Mouse (Mus musculus): ENCODE measurements around the gene Selenof. TPM values are rescaled to one million over a fixed set of nuclear protein-coding genes. Genes with fewer than 3 reads are reported as not detected.

Gene Selenof
- polyA plus RNA-seq, 1 experiment from 2014 or later, result 453 TPM

DNA sequence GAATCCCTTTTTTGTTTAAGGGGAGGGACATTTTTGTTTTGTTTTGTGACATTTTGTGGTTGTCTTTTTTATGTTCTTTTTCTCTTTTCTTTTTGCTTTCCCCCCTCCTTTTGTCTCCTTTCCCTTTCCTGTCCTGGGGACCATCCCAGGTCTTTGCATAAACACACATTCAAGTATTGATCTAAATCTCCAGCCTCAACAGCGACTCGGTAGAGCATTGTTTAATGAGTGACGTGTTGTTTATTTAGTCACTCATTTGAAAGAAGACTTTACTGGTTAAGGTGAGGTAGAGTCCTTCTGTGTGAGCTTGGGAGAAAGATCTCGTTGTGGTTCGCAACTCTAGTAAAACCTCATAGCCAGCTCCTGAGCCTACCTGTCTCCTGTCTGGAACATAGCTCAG, 13.7 kb downstream of the Selenof start:
- DNase-seq (ENCODE audit: low spot score) (no peak), ATAC-seq (ENCODE audit: low FRiP score) (no peak)
- WGBS, result 71% methylated on average over 5 of the region's 5 CpGs
- Histone ChIP-seq H3K4me3 (ENCODE audit: low read depth, low read length) (no peak overlapping the region), H3K4me2 (replicated peaks; ENCODE audit: low read depth, low read length) (no peak overlapping the region), H3K9ac (ENCODE audit: low read depth, low read length) (no peak overlapping the region), H3K9me3 (ENCODE audit: control insufficient read depth, low read length) (no peaks in the 10 kb centered on the region), H3K36me3 (ENCODE audit: control insufficient read depth, insufficient read depth, low read length) (peaks cover 7% of the 10 kb centered on the region), H3K27me3 (ENCODE audit: control insufficient read depth, insufficient read depth, low read length) (no peaks in the 10 kb centered on the region), H3K27ac (ENCODE audit: low read depth, low read length) (no peak overlapping the region), H3K4me1 (replicated peaks; ENCODE audit: control insufficient read depth, insufficient read depth, low read length) (no peaks in the 10 kb centered on the region)

GRCm38 (mm10) chr3:144584789-144585553, 14.9 kb downstream of the Selenof start:
- H3K4me1 ChIP-seq (replicated peaks; ENCODE audit: control insufficient read depth, insufficient read depth, low read length), result no peaks in the 10 kb centered on the region
- H3K36me3 ChIP-seq (ENCODE audit: control insufficient read depth, insufficient read depth, low read length), result peaks cover 7% of the 10 kb centered on the region
- H3K27ac ChIP-seq (ENCODE audit: low read depth, low read length), result no peak overlapping the region
- H3K27me3 ChIP-seq (ENCODE audit: control insufficient read depth, insufficient read depth, low read length), result no peaks in the 10 kb centered on the region
- H3K9me3 ChIP-seq (ENCODE audit: control insufficient read depth, low read length), result no peaks in the 10 kb centered on the region
- ATAC-seq (ENCODE audit: low FRiP score), result no peak
- DNase-seq (ENCODE audit: low spot score), result no peak
- H3K4me2 ChIP-seq (replicated peaks; ENCODE audit: low read depth, low read length), result no peak overlapping the region
- WGBS, result 91% methylated on average over 6 of the region's 6 CpGs
- H3K9ac ChIP-seq (ENCODE audit: low read depth, low read length), result no peak overlapping the region
- no peak overlapping the region for H3K4me3 ChIP-seq (ENCODE audit: low read depth, low read length)

GRCm38 (mm10) chr3:144586731-144587130, 16.6 kb downstream of the Selenof start:
- H3K9ac ChIP-seq (ENCODE audit: low read depth, low read length), result no peak overlapping the region
- WGBS, result 90% methylated on average over 7 of the region's 7 CpGs
- peaks cover 7% of the 10 kb centered on the region for H3K36me3 ChIP-seq (ENCODE audit: control insufficient read depth, insufficient read depth, low read length)
- no peak for ATAC-seq (ENCODE audit: low FRiP score)
- H3K4me2 ChIP-seq (replicated peaks; ENCODE audit: low read depth, low read length), result no peak overlapping the region
- no peaks in the 10 kb centered on the region for H3K4me1 ChIP-seq (replicated peaks; ENCODE audit: control insufficient read depth, insufficient read depth, low read length)
- H3K27ac ChIP-seq (ENCODE audit: low read depth, low read length), result no peak overlapping the region
- no peak overlapping the region for H3K4me3 ChIP-seq (ENCODE audit: low read depth, low read length)
- no peaks in the 10 kb centered on the region for H3K27me3 ChIP-seq (ENCODE audit: control insufficient read depth, insufficient read depth, low read length)
- no peaks in the 10 kb centered on the region for H3K9me3 ChIP-seq (ENCODE audit: control insufficient read depth, low read length)
- no peak for DNase-seq (ENCODE audit: low spot score)

DNA sequence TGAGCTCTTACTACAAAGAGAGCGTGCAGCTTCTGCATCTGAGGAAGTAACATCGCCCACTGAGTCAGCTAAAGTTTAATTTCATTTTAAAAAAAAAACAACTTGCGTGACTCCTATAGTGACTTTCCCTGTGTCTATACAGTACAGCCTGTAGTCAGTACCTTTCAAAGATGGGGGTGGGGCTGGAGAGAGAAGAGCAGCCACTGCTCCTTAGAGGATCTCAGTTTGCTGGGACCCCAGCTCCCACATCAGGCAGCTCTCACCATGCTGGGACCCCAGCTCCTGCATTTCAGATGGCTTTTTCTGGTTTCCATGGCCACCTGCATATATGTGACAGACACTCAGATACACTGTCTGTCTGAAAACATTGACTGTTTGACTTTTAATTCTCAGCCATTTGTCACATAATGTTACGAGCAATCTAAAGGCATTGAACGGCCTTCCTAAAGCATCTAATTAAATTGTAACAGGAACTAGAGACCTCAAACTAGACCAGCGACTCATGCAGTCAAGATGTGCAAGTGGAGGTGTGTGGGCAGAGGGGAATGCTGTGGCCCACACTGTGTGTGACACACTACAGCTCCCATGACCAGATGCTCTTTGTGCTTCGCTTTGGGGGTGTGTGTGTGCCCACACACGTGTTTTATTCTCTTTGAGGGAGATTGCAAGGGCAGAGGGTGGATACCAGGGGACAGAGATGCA, 19.2 kb downstream of the Selenof start:
- DNase-seq (ENCODE audit: low spot score), result no peak
- 84% methylated on average over 8 of the region's 8 CpGs for WGBS
- H3K36me3 ChIP-seq (ENCODE audit: control insufficient read depth, insufficient read depth, low read length), result peaks cover 7% of the 10 kb centered on the region

DNA sequence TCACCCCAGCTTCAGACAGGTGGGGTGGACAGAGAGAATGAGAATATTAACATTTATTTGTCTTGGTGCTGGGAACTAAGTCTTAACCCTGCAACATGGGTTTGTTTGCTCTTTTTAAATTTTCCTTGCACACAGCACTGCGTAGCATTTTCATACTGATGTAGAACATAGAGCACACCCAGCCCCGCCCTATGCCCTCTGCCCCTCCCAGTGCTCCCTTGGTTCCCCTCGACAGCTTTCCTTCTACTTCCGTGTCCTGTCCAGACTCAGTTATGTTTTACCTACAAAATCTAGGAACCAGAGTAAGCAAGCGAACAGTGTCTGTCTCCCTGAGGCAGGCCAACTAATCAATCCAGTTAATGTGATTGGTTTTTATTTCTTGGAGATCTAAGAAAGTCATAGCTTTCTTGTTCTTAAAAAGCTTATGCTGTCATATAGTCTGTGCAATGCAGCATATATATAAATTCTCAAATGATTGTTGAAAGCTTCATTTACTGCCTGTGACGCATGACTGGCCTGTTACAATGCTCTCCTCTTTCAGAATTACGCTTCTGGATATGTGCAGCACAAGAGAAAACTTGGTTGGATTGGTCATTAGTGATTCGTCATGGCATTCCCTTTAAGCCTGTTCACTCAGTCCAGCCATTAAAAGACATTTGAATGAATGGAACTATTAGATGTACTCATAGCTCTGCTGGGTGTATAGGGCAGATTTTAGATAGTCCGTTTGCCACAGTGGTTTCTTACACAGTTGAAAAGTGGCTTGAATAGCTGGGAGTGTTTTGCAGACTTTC, 23.1 kb downstream of the Selenof start:
- Histone ChIP-seq H3K36me3 (ENCODE audit: control insufficient read depth, insufficient read depth, low read length) (peaks cover 2% of the 10 kb centered on the region; the same call in 1 of the 2 replicates), H3K4me2 (replicated peaks; ENCODE audit: low read depth, low read length) (no peak overlapping the region), H3K9ac (ENCODE audit: low read depth, low read length) (no peak overlapping the region), H3K9me3 (ENCODE audit: control insufficient read depth, low read length) (no peaks in the 10 kb centered on the region), H3K4me3 (ENCODE audit: low read depth, low read length) (no peak overlapping the region), H3K27ac (ENCODE audit: low read depth, low read length) (no peak overlapping the region), H3K27me3 (ENCODE audit: control insufficient read depth, insufficient read depth, low read length) (no peaks in the 10 kb centered on the region), H3K4me1 (replicated peaks; ENCODE audit: control insufficient read depth, insufficient read depth, low read length) (no peaks in the 10 kb centered on the region)
- WGBS, result 82% methylated on average over 9 of the region's 9 CpGs
- ATAC-seq (ENCODE audit: low FRiP score) (no peak), DNase-seq (ENCODE audit: low spot score) (no peak)

More for the DNA sequence above, 19.2 kb downstream of the Selenof start:
- H3K9ac ChIP-seq (ENCODE audit: low read depth, low read length), result no peak overlapping the region
- no peak overlapping the region for H3K4me2 ChIP-seq (replicated peaks; ENCODE audit: low read depth, low read length)
- no peaks in the 10 kb centered on the region for H3K9me3 ChIP-seq (ENCODE audit: control insufficient read depth, low read length)
- H3K27ac ChIP-seq (ENCODE audit: low read depth, low read length), result no peak overlapping the region
- no peak overlapping the region for H3K4me3 ChIP-seq (ENCODE audit: low read depth, low read length)
- ATAC-seq (ENCODE audit: low FRiP score), result no peak
- H3K27me3 ChIP-seq (ENCODE audit: control insufficient read depth, insufficient read depth, low read length), result no peaks in the 10 kb centered on the region
- H3K4me1 ChIP-seq (replicated peaks; ENCODE audit: control insufficient read depth, insufficient read depth, low read length), result no peaks in the 10 kb centered on the region

GRCm38 (mm10) chr3:144597121-144597520, 27.0 kb downstream of the Selenof start:
- Histone ChIP-seq H3K4me2 (replicated peaks; ENCODE audit: low read depth, low read length) (no peak overlapping the region), H3K4me3 (ENCODE audit: low read depth, low read length) (no peak overlapping the region), H3K9me3 (ENCODE audit: control insufficient read depth, low read length) (no peaks in the 10 kb centered on the region), H3K4me1 (replicated peaks; ENCODE audit: control insufficient read depth, insufficient read depth, low read length) (no peaks in the 10 kb centered on the region), H3K9ac (ENCODE audit: low read depth, low read length) (no peak overlapping the region), H3K27me3 (ENCODE audit: control insufficient read depth, insufficient read depth, low read length) (no peaks in the 10 kb centered on the region), H3K36me3 (ENCODE audit: control insufficient read depth, insufficient read depth, low read length) (no peaks in the 10 kb centered on the region), H3K27ac (ENCODE audit: low read depth, low read length) (no peak overlapping the region)
- ATAC-seq (ENCODE audit: low FRiP score) (no peak), DNase-seq (ENCODE audit: low spot score) (no peak)
- WGBS, result 83% methylated on average over 4 of the region's 4 CpGs

- Histone ChIP-seq H3K4me3 (ENCODE audit: low read depth, low read length) (no peak overlapping the region), H3K36me3 (ENCODE audit: control insufficient read depth, insufficient read depth, low read length) (no peaks in the 10 kb centered on the region), H3K4me1 (replicated peaks; ENCODE audit: control insufficient read depth, insufficient read depth, low read length) (no peaks in the 10 kb centered on the region), H3K27me3 (ENCODE audit: control insufficient read depth, insufficient read depth, low read length) (no peaks in the 10 kb centered on the region), H3K9ac (ENCODE audit: low read depth, low read length) (no peak overlapping the region), H3K27ac (ENCODE audit: low read depth, low read length) (no peak overlapping the region), H3K9me3 (ENCODE audit: control insufficient read depth, low read length) (no peaks in the 10 kb centered on the region), H3K4me2 (replicated peaks; ENCODE audit: low read depth, low read length) (no peak overlapping the region)
- no peak for DNase-seq (ENCODE audit: low spot score)
- no peak for ATAC-seq (ENCODE audit: low FRiP score)
- 83% methylated on average over 12 of the region's 12 CpGs for WGBS
Observed at GRCm38 (mm10) chr3:144597790-144598467, 27.8 kb downstream of the Selenof start.

GRCm38 (mm10) chr3:144602413-144602812, 32.3 kb downstream of the Selenof start:
- Histone ChIP-seq H3K4me2 (replicated peaks; ENCODE audit: low read depth, low read length) (no peak overlapping the region), H3K4me3 (ENCODE audit: low read depth, low read length) (no peak overlapping the region), H3K9ac (ENCODE audit: low read depth, low read length) (no peak overlapping the region), H3K27ac (ENCODE audit: low read depth, low read length) (no peak overlapping the region), H3K27me3 (ENCODE audit: control insufficient read depth, insufficient read depth, low read length) (no peaks in the 10 kb centered on the region), H3K36me3 (ENCODE audit: control insufficient read depth, insufficient read depth, low read length) (no peaks in the 10 kb centered on the region), H3K4me1 (replicated peaks; ENCODE audit: control insufficient read depth, insufficient read depth, low read length) (no peaks in the 10 kb centered on the region), H3K9me3 (ENCODE audit: control insufficient read depth, low read length) (no peaks in the 10 kb centered on the region)
- ATAC-seq (ENCODE audit: low FRiP score) (no peak), DNase-seq (ENCODE audit: low spot score) (no peak)
- 78% methylated on average over 4 of the region's 4 CpGs for WGBS
